Mouse (Mus musculus) mammary gland, adult 2 months (tissue): ENCODE data around the gene Ncapd3. TPM values are rescaled to one million over a fixed set of nuclear protein-coding genes. Genes with fewer than 3 reads are reported as not detected.

ENCODE experiments used
- polyA plus RNA-seq: library from polyadenylated mRNA; depleted of rRNA; stranded (reverse); fragments of >200 nt; gene quantifications from 2 replicates; pipeline ENCODE4 v1.2.3, GENCODE M21; 2012; ENCODE audit warnings: low replicate concordance; rRNA removed

Gene Ncapd3
- 14.2 and 17.5 TPM in 2 replicates for polyA plus RNA-seq

GRCm38 (mm10) chr9:27029828-27030762, at the start of gene Ncapd3, which contains the start of gene Vps26b:
TSS of gene Ncapd3 (plus strand) at chr9:27030175.
TSS of gene Vps26b (minus strand) at chr9:27030065.

GRCm38 (mm10) chr9:26999461-27000395, 30.2 kb upstream of the Ncapd3 start, which contains the start of the genes Acad8 and Thyn1:
TSS of gene Acad8 (minus strand) at chr9:26999566.
TSS of gene Thyn1 (plus strand) at chr9:26999710.

Other genes with a start within 250 kb of the Ncapd3 start
- 46.2 and 111 TPM in 2 replicates for gene Glb1l2, start 223.7 kb upstream of the Ncapd3 start, polyA plus RNA-seq
- not detected in 2 replicates for gene Glb1l3, start 169.3 kb upstream of the Ncapd3 start, polyA plus RNA-seq
- gene Gm1110, start 107.1 kb upstream of the Ncapd3 start, polyA plus RNA-seq: 0.33 TPM in 1 of 2 replicates, not detected in the other
- gene Acad8, start 30.6 kb upstream of the Ncapd3 start, polyA plus RNA-seq: 12.6 and 33.5 TPM in 2 replicates
- 3.7 and 9.2 TPM in 2 replicates for gene Thyn1, start 30.5 kb upstream of the Ncapd3 start, polyA plus RNA-seq
- 29.1 and 55.4 TPM in 2 replicates for gene Vps26b, start 110 bp upstream of the Ncapd3 start, polyA plus RNA-seq
- 14.6 and 24.4 TPM in 2 replicates for gene Jam3, start 125.2 kb downstream of the Ncapd3 start, polyA plus RNA-seq